Mouse (Mus musculus) adrenal gland (tissue): ENCODE data around the gene Olfr802.

ENCODE experiments used
- intact Hi-C: fragments of 180-260 bp; cut with DNase I; formaldehyde crosslinking; loops from one replicate; pipeline ENCODE4 v1.15.1; 2025
- long read RNA-seq, 2 experiments: library from polyadenylated mRNA; unstranded; transcript quantifications; one replicate each; pipeline ENCODE4 v2.0.0; 2020; ENCODE audit warnings: borderline replicate concordance in 1 of 2; ENCODE audit not compliant: insufficient replicate concordance in 1 of 2
- microRNA-seq, 2 experiments: library from miRNA; unstranded; fragments of <30 nt; microRNA quantifications; one replicate each; pipeline ENCODE4; 2019

Gene Olfr802
- long read RNA-seq, experiment 1, result 0 reads
- long read RNA-seq, experiment 2, result 0 reads

GRCm38 (mm10) chr10:129688069-129688468 lies at the start of gene Olfr802:
Gene Olfr802, minus strand, starts transcription at chr10:129688169.
- intact Hi-C loops, result no loop called here

DNA sequence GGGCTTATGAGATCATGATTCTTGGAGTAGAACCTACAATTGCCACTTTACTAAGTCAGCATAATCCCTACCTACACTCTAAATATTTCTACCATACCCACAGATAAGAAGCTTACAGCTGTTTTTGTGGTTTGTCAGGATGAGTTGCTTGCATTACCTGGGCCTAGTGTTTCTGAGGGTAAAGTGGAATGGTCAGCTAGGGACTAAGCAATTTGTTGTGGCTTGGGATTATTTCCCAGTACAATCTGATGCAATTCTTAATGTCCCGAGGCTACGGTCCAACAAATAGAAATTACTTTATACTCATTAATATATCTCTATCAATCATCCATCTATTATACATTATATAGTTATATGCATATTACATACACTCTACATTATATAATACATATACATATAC lies 41.3 kb upstream of the Olfr802 start, which contains the start of gene Olfr805:
Olfr805 (minus strand) TSS at position 101 of the 400 bp plus-strand sequence.
- intact Hi-C loops, result no loop called here

DNA sequence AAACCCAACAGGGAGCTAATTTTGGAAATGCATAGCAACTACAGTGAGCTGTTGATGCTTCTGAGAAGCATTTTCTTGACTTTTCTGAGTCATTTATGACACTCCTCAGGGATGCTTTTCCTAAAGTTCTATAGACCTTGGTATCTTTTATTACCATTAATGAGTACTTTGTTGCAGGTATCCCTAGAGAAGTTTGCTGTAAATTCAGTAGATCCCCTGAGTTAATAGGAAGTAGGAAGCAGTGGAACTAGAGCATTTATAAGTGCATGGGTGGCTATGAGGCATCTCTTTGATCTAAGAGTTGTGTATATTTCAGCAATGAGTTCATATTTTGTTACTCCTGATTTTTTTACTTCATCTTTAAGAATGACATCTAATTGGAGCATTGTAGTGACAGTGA lies 14.9 kb upstream of the Olfr802 start, which contains the start of gene Olfr804:
Olfr804 (plus strand) TSS at position 301 of the 400 bp plus-strand sequence.
- intact Hi-C loops, result no loop called here

- intact Hi-C loops, result no loop called here
Observed at GRCm38 (mm10) chr10:129694186-129694585, 6.2 kb upstream of the Olfr802 start, which contains the start of gene Olfr803. Gene Olfr803, minus strand, starts transcription at chr10:129694286.

DNA sequence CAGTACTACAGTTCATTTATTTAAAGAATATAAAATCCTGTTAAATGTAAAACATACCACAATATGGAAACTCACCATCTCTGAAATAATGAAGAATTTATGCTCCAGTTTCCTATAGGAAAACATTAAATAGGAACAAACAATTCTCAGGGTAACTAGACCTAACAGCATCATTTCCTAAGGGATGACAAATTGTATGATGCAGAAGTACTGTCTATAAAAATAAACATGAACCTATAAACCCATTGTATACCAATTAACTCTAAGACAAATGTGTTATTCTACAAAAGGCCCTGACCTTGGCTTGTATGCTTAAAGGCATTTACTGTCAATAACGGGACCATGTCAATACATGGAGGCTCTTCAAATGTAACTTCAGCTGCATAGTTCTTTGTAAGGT lies 14.2 kb downstream of the Olfr802 start, which contains the start of gene Olfr801:
Olfr801 (minus strand) TSS at position 101 of the 400 bp plus-strand sequence.
- intact Hi-C loops, result no loop called here

DNA sequence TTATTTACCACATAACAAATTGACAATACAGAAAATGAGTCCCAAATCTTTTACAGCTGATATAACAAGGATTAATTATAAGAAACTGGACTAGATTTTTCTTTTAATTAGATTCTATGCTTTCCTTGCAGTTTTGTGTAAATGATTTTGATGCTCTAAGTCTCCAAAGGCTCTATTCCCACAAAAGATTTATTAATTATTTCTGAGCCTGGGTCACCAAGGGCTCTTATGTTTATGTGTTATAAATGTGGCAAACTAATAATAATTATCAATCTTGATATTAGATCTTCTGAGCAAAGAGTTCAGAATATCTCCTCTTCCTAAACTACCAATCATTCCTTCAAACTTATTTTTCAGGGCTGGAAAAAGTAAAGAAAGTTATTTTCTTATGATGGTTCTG lies 30.6 kb downstream of the Olfr802 start, which contains the start of gene Olfr800:
Olfr800 (plus strand) TSS at position 301 of the 400 bp plus-strand sequence.
- intact Hi-C loops, result no loop called here

- intact Hi-C loops, result no loop called here
Observed at GRCm38 (mm10) chr10:129651763-129652162, 36.2 kb downstream of the Olfr802 start.

DNA sequence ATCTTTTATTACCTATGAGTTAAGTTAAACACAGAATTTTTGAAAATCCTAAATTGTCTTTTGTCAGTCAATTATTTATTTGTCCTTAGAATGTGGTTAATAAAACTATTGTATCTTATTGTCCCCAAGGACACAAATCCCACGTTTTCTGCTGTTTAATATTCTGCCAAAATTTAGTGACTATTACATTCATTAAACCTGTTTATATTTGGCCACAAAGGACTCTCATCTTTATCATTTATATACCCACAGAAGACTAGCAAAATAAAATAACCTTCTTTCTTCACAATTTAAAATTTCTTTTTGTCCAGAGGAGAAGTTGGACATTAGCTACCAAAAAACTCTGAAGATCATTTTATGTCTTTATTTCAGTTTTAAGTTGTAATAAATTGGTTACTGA lies 50.8 kb downstream of the Olfr802 start, which contains the start of gene Olfr799:
Olfr799 (plus strand) TSS at position 301 of the 400 bp plus-strand sequence.
- intact Hi-C loops, result no loop called here

GRCm38 (mm10) chr10:129627834-129628233 lies 60.1 kb downstream of the Olfr802 start, which contains the start of gene Olfr798:
Gene Olfr798, minus strand, starts transcription at chr10:129627934.
- intact Hi-C loops, result no loop called here

Small RNA genes within 50 kb of the gene (microRNA-seq; reads per million reads assigned to microRNA genes)
- 0 reads per million in 2 experiments for gene Gm24485
